Mouse (Mus musculus) heart, postnatal 0 days (tissue): ENCODE results near the gene Elovl6. TPM values are rescaled to one million over a fixed set of nuclear protein-coding genes. Genes with fewer than 3 reads are reported as not detected.

Experiments used
- ATAC-seq: fragments of 200-750 bp; cut with Nextera tagmentation; 2 replicates; pipeline ENCODE4 v1.8.0; 2017; ENCODE audit warnings: low read depth, moderate number of reproducible peaks, moderate library complexity; ENCODE audit not compliant: insufficient read depth
- DNase-seq: peaks from one replicate; pipeline ENCODE4 v3.0.0-alpha.2; 2016; ENCODE audit warnings: low spot score
- H3K27ac ChIP-seq: fragments of 300-500 bp; sonication (generic); 2 replicates; pipeline ENCODE4 v1.5.1; 2014; ENCODE audit warnings: low read depth, mild to moderate bottlenecking
- H3K27me3 ChIP-seq: fragments of 300-500 bp; sonication (generic); 2 replicates; pipeline ENCODE4 v1.6.1; 2014; ENCODE audit warnings: low read length, mixed read lengths; ENCODE audit not compliant: control insufficient read depth, insufficient read depth
- H3K36me3 ChIP-seq: fragments of 300-500 bp; sonication (generic); replicated peaks from 2 replicates; pipeline ENCODE4 v1.6.1; 2014; ENCODE audit warnings: low read length, mixed read lengths; ENCODE audit not compliant: control insufficient read depth, insufficient read depth
- H3K4me1 ChIP-seq: fragments of 300-500 bp; sonication (generic); 2 replicates; pipeline ENCODE4 v1.6.1; 2014; ENCODE audit warnings: antibody characterized with exemption; ENCODE audit not compliant: control insufficient read depth, insufficient read depth
- H3K4me2 ChIP-seq: fragments of 300-500 bp; sonication (generic); 2 replicates; pipeline ENCODE4 v1.6.1; 2014; ENCODE audit warnings: low read depth, mild to moderate bottlenecking, low read length, moderate library complexity
- H3K4me3 ChIP-seq: fragments of 300-500 bp; sonication (generic); 2 replicates; pipeline ENCODE4 v1.5.1; 2014; ENCODE audit warnings: low read depth, low read length
- H3K9ac ChIP-seq: fragments of 300-500 bp; sonication (generic); replicated peaks from 2 replicates; pipeline ENCODE4 v1.6.1; 2014; ENCODE audit warnings: low read depth, low read length, mixed read lengths
- H3K9me3 ChIP-seq: fragments of 300-500 bp; sonication (generic); replicated peaks from 2 replicates; pipeline ENCODE4 v1.6.1; 2016; ENCODE audit warnings: low read length; ENCODE audit not compliant: control insufficient read depth
- CTCF ChIP-seq: IDR thresholded peaks from 2 replicates; pipeline ENCODE4 v1.5.1; 2016; ENCODE audit warnings: antibody characterized with exemption, control low read depth, low read depth
- EP300 ChIP-seq: IDR thresholded peaks from 2 replicates; pipeline ENCODE4 v1.6.1; 2016; ENCODE audit warnings: antibody characterized with exemption, low read depth
- WGBS: fragments of 180-500 bp; shearing (Covaris S2); extraction: QIAGEN DNeasy Blood & Tissue Kit; methylation state at CpG from one replicate; pipeline ENCODE4 v1.1.7; 2014; 5-methylcytosine and 5-hydroxymethylcytosine counted together
- polyA plus RNA-seq: library from polyadenylated mRNA; unstranded; fragments of >200 nt; fragmentation: Nextera tagmentation; extraction: Ambion mirVana; gene quantifications from 2 replicates; pipeline ENCODE4 v1.2.1, GENCODE M21; 2015
- total RNA-seq: library from RNA; depleted of rRNA; stranded (reverse); fragments of >200 nt; gene quantifications from 2 replicates; pipeline ENCODE4 v1.2.3, GENCODE M21; 2014; ENCODE audit warnings: low replicate concordance

Gene Elovl6
- total and polyA plus RNA-seq, 2 experiments from 2014 or later = 2.9 to 5.2 TPM

- H3K27me3 ChIP-seq = no peaks in the 10 kb centered on the region
- ATAC-seq (no peak), DNase-seq (no peak)
- no peaks in the 10 kb centered on the region for H3K9me3 ChIP-seq
- WGBS = 82% methylated on average over 11 of the region's 11 CpGs
- H3K4me2 ChIP-seq = no peak overlapping the region
- H3K9ac ChIP-seq = no peak overlapping the region
- no peak overlapping the region for H3K4me3 ChIP-seq
- no peak overlapping the region for H3K27ac ChIP-seq
- no peak for TF ChIP-seq EP300
- no peak for TF ChIP-seq CTCF
- H3K36me3 ChIP-seq = no peaks in the 10 kb centered on the region
- H3K4me1 ChIP-seq = peaks cover 16% of the 10 kb centered on the region; the same call in 1 of the 2 replicates
Measured at GRCm38 (mm10) chr3:129578741-129579475, 46.8 kb downstream of the Elovl6 start.

GRCm38 (mm10) chr3:129581024-129581423 lies 48.9 kb downstream of the Elovl6 start:
- 60% methylated on average over 3 of the region's 3 CpGs for WGBS
- no peak overlapping the region for H3K9ac ChIP-seq
- H3K4me1 ChIP-seq = peaks cover 16% of the 10 kb centered on the region; the same call in 1 of the 2 replicates
- no peaks in the 10 kb centered on the region for H3K36me3 ChIP-seq
- no peaks in the 10 kb centered on the region for H3K27me3 ChIP-seq
- DNase-seq (no peak), ATAC-seq (no peak)
- no peak overlapping the region for H3K4me3 ChIP-seq
- no peak overlapping the region for H3K27ac ChIP-seq
- H3K4me2 ChIP-seq = no peak overlapping the region
- no peaks in the 10 kb centered on the region for H3K9me3 ChIP-seq
- no peak for TF ChIP-seq EP300
- no peak for TF ChIP-seq CTCF

GRCm38 (mm10) chr3:129582449-129582848 lies 50.3 kb downstream of the Elovl6 start:
- no peak for TF ChIP-seq EP300
- TF ChIP-seq CTCF = no peak
- H3K4me3 ChIP-seq = no peak overlapping the region
- 63% methylated on average over 4 of the region's 4 CpGs for WGBS
- H3K9ac ChIP-seq = no peak overlapping the region
- H3K4me2 ChIP-seq = no peak overlapping the region
- H3K27me3 ChIP-seq = no peaks in the 10 kb centered on the region
- H3K36me3 ChIP-seq = no peaks in the 10 kb centered on the region
- H3K9me3 ChIP-seq = no peaks in the 10 kb centered on the region
- H3K4me1 ChIP-seq = peaks cover 16% of the 10 kb centered on the region; the same call in 1 of the 2 replicates
- ATAC-seq = no peak
- no peak overlapping the region for H3K27ac ChIP-seq
- DNase-seq = no peak

GRCm38 (mm10) chr3:129583290-129583689 lies 51.1 kb downstream of the Elovl6 start:
- H3K36me3 ChIP-seq = no peaks in the 10 kb centered on the region
- H3K4me2 ChIP-seq = no peak overlapping the region
- no peaks in the 10 kb centered on the region for H3K27me3 ChIP-seq
- ATAC-seq (no peak), DNase-seq (no peak)
- TF ChIP-seq CTCF = no peak
- no peak for TF ChIP-seq EP300
- no peak overlapping the region for H3K9ac ChIP-seq
- H3K9me3 ChIP-seq = no peaks in the 10 kb centered on the region
- H3K4me1 ChIP-seq = peaks cover 18% of the 10 kb centered on the region; the same call in 1 of the 2 replicates
- no peak overlapping the region for H3K27ac ChIP-seq
- H3K4me3 ChIP-seq = no peak overlapping the region
- WGBS = 85% methylated on average over 5 of the region's 5 CpGs

- Histone ChIP-seq H3K4me2 (no peak overlapping the region), H3K36me3 (no peaks in the 10 kb centered on the region), H3K4me1 (peaks cover 24% of the 10 kb centered on the region), H3K9me3 (no peaks in the 10 kb centered on the region), H3K27ac (no peak overlapping the region), H3K27me3 (no peaks in the 10 kb centered on the region), H3K4me3 (no peak overlapping the region), H3K9ac (no peak overlapping the region)
- 81% methylated on average over 8 of the region's 8 CpGs for WGBS
- ATAC-seq (no peak), DNase-seq (no peak)
- no peak for TF ChIP-seq EP300
- TF ChIP-seq CTCF = no peak
Measured at GRCm38 (mm10) chr3:129587916-129588315, 55.8 kb downstream of the Elovl6 start.

- H3K4me3 ChIP-seq = no peak overlapping the region
- WGBS = 61% methylated on average over 3 of the region's 3 CpGs
Measured at GRCm38 (mm10) chr3:129588753-129589152, 56.6 kb downstream of the Elovl6 start.

More at GRCm38 (mm10) chr3:129588753-129589152, 56.6 kb downstream of the Elovl6 start:
- Histone ChIP-seq H3K4me1 (peaks cover 24% of the 10 kb centered on the region), H3K36me3 (no peaks in the 10 kb centered on the region), H3K27ac (no peak overlapping the region), H3K4me2 (no peak overlapping the region), H3K9ac (no peak overlapping the region), H3K27me3 (no peaks in the 10 kb centered on the region), H3K9me3 (no peaks in the 10 kb centered on the region)
- DNase-seq (no peak), ATAC-seq (no peak)
- TF ChIP-seq EP300 (no peak), CTCF (no peak)
